Mouse (Mus musculus) forebrain, embryonic 14.5 days (tissue): Measurements from ENCODE around the gene Nmnat3. TPM values are rescaled to one million over a fixed set of nuclear protein-coding genes. Genes with fewer than 3 reads are reported as not detected.

Source experiments
- ATAC-seq: fragments of 200-750 bp; cut with Nextera tagmentation; 2 replicates; pipeline ENCODE4 v1.8.0; 2017; ENCODE audit warnings: mild to moderate bottlenecking, moderate library complexity
- DNase-seq: peaks from one replicate; pipeline ENCODE4 v3.0.0-alpha.2; 2015; ENCODE audit warnings: low spot score
- H3K27ac ChIP-seq: fragments of 300-500 bp; sonication (generic); 2 replicates; pipeline ENCODE4 v1.5.1; 2014; ENCODE audit warnings: low read depth, mild to moderate bottlenecking, control low read depth, low read length, moderate library complexity
- H3K27me3 ChIP-seq: fragments of 300-500 bp; sonication (generic); replicated peaks from 2 replicates; pipeline ENCODE4 v1.6.1; 2014; ENCODE audit warnings: low read length, control low read depth, mixed read lengths; ENCODE audit not compliant: control insufficient read depth, insufficient read depth
- H3K36me3 ChIP-seq: fragments of 300-500 bp; sonication (generic); 2 replicates; pipeline ENCODE4 v1.6.1; 2014; ENCODE audit warnings: low read length, control low read depth; ENCODE audit not compliant: control insufficient read depth, insufficient read depth
- H3K4me1 ChIP-seq: fragments of 300-500 bp; sonication (generic); 2 replicates; pipeline ENCODE4 v1.6.1; 2014; ENCODE audit warnings: antibody characterized with exemption, low read length, control low read depth; ENCODE audit not compliant: control insufficient read depth, insufficient read depth
- H3K4me2 ChIP-seq: fragments of 300-500 bp; sonication (generic); 2 replicates; pipeline ENCODE4 v1.6.1; 2014; ENCODE audit warnings: mild to moderate bottlenecking, control low read depth, low read length
- H3K4me3 ChIP-seq: fragments of 300-500 bp; sonication (generic); 2 replicates; pipeline ENCODE4 v1.5.1; 2014; ENCODE audit warnings: low read depth, low read length, control low read depth
- H3K9ac ChIP-seq: fragments of 300-500 bp; sonication (generic); 2 replicates; pipeline ENCODE4 v1.6.1; 2014; ENCODE audit warnings: mild to moderate bottlenecking, low read length, control low read depth, moderate library complexity
- H3K9me3 ChIP-seq: fragments of 300-500 bp; sonication (generic); replicated peaks from 2 replicates; pipeline ENCODE4 v1.6.1; 2016; ENCODE audit warnings: low read length, control low read depth, mixed read lengths; ENCODE audit not compliant: control insufficient read depth
- WGBS: fragments of 180-500 bp; shearing (Covaris S2); extraction: QIAGEN DNeasy Blood & Tissue Kit; methylation state at CpG from one replicate; pipeline ENCODE4 v1.1.7; 2014; 5-methylcytosine and 5-hydroxymethylcytosine counted together
- polyA plus RNA-seq: library from polyadenylated mRNA; unstranded; fragments of >200 nt; fragmentation: Nextera tagmentation; extraction: Ambion mirVana; gene quantifications from 2 replicates; pipeline ENCODE4 v1.2.1, GENCODE M21; 2014

The Nmnat3 gene
- polyA plus RNA-seq, 1 experiment from 2014 or later: 2.5 TPM

DNA sequence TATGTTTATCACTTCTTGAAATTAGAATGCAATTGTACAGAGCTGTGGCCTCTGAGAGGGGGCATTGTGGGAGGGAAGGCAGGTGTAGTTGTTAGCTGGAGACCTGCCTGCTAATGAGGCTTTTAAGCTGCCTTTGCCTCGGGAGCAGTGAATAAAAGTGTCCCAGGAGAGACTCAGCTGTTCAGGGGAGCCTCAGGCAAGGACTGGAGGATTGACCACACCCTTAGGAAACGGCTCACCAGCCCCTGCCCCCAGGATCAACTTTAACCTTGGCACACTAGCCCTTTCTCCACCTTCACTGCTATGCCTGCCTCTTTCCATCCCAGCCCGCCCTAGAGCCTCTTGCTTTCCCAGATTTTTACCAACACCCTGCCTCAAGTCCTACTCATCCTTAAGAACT, 31.6 kb downstream of the Nmnat3 start:
- Histone ChIP-seq H3K36me3 (no peaks in the 10 kb centered on the region), H3K9me3 (no peaks in the 10 kb centered on the region), H3K4me3 (no peak overlapping the region), H3K4me1 (0 out of 2 replicates have a peak, but pooled peaks cover 2% of the 10 kb centered on the region), H3K9ac (no peak overlapping the region), H3K4me2 (no peak overlapping the region), H3K27me3 (no peaks in the 10 kb centered on the region), H3K27ac (no peak overlapping the region)
- ATAC-seq (peak; percentile 29; the same call in 1 of the 2 replicates), DNase-seq (no peak)
- WGBS: 31% methylated on average over 3 of the region's 3 CpGs

DNA sequence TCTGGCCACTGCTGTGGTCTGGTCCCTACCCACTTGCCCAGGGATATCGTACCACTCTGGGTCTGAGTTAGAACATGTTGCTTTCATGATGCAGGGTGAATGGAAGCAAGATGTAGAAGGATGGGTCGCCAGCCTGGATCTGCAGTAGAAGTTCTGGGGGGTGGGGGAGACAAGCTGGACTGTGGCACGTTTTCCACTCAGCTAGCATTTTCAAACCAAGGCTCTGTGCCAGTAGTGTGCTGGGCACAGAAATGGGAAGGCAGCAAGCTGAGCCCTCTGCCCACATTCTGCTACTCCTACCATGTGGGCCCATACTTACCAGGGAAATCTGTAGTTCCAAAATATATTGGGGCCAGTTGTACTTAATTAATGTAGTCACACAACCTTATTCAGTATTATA, 33.5 kb downstream of the Nmnat3 start:
- no peak overlapping the region for H3K27ac ChIP-seq
- H3K27me3 ChIP-seq: no peaks in the 10 kb centered on the region
- no peak overlapping the region for H3K4me3 ChIP-seq
- no peak for DNase-seq
- no peak overlapping the region for H3K9ac ChIP-seq
- H3K36me3 ChIP-seq: no peaks in the 10 kb centered on the region
- no peaks in the 10 kb centered on the region for H3K9me3 ChIP-seq
- H3K4me2 ChIP-seq: no peak overlapping the region
- H3K4me1 ChIP-seq: 0 out of 2 replicates have a peak, but pooled peaks cover 2% of the 10 kb centered on the region
- WGBS: 86% methylated on average over 3 of the region's 3 CpGs
- ATAC-seq: no peak

DNA sequence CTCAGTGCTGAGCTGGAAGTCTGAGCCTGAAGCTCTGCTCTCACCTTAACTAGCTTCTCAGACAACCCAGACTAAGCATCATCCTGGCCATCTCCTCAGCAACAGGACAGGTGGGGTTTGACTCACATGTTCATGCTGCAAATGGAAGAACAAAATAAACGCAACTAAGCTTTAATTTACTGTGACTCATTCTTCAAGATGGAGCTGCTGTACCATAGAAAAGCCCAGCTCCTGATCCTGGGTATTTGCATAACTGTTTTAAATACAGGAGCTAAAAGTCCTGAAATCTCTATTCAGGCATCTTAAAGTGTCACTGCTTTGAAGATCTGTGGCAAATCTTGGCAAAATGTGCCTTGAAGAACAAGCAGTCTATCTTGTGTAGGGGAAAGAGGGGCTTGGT, 38.9 kb downstream of the Nmnat3 start:
- WGBS: 83% methylated on average over 1 of the region's 1 CpGs
- ATAC-seq (no peak), DNase-seq (no peak)

DNA sequence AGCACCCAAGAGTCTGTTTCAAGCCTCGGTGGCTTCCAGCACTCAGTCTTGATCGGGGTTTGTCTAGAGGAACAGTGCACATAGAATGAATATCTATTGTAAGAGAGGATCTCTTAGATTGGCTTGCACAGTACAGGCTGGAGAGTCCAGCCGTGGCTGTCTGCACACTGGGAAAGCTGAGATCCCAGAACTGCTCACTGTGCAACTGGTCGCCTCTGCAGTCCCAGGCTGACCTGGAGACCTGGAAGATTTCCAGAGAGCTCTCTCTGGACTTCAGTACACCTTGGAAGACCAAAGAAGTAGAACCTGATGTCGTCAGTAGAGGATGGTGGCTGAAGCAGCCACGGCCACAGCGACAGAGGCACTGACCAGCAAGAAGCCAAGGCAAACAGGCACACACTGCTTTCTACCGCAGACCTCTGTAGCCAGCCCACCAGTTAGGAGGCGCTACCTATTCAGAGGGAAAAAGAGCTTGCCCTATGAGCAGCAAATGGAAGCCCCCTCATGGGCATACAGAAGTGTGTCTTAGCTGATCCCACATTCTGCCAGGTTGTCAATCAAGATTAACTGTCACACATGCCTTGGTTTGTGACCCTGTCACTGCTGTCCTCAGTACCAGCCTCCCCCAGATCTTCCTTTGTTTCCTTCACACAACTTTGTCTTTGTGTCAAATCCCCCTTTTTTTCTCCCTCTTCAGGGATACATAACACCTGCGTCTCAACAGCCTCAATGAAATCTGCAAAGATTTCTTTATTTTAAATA, 41.4 kb downstream of the Nmnat3 start:
- Histone ChIP-seq H3K4me1 (peaks cover 7% of the 10 kb centered on the region), H3K27me3 (no peaks in the 10 kb centered on the region), H3K4me3 (no peak overlapping the region), H3K9ac (no peak overlapping the region), H3K36me3 (no peaks in the 10 kb centered on the region), H3K9me3 (no peaks in the 10 kb centered on the region), H3K27ac (no peak overlapping the region), H3K4me2 (no peak overlapping the region)
- peak; percentile 48; the same call in 1 of the 2 replicates for ATAC-seq
- WGBS: 50% methylated on average over 10 of the region's 10 CpGs
- DNase-seq: no peak

More for the DNA sequence above, 38.9 kb downstream of the Nmnat3 start:
- Histone ChIP-seq H3K27me3 (no peaks in the 10 kb centered on the region), H3K9me3 (no peaks in the 10 kb centered on the region), H3K27ac (no peak overlapping the region), H3K36me3 (no peaks in the 10 kb centered on the region), H3K4me3 (no peak overlapping the region), H3K4me2 (no peak overlapping the region), H3K9ac (no peak overlapping the region), H3K4me1 (peaks cover 7% of the 10 kb centered on the region)

DNA sequence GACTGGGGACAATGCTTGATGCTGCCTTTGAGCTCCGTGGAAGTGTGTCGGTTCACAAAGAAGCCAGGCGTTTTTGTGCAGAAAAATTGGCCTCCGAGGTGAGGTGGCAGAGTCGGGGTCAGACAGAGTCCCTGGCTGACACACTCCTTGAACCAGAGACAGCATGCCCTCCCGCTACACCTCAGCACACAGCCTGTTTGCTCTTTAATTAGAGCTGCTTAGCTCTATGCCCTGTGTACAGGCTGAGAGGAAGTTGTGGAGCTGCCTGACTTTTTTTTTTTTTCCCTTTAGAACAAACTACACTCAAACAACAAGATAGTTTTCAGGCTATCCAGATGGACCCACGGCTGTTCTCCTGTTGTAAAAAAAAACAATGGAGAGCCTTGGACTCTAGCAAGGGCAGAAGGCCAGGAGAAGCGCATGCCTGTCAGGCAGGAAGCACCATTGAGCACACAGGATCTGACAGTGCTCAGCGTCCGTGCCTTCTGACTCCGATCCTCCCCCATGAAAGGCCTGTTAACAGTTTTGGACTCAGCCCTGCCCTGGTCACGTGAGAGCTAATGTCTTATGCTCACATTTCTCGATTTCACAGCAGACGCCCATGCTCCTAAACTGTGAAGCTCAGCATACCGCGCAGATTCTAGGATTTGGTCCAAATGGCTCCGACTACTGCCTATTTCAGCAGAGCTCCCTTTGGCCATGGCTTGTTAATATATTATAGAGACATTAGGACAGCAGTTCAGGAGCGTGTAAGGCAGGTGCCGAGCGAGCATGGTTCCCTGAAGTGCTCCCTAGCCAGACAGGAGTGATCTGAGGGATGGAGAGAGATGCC, 42.3 kb downstream of the Nmnat3 start:
- no peaks in the 10 kb centered on the region for H3K36me3 ChIP-seq
- no peak overlapping the region for H3K4me2 ChIP-seq
- H3K4me1 ChIP-seq: peaks cover 7% of the 10 kb centered on the region
- no peak overlapping the region for H3K4me3 ChIP-seq
- ATAC-seq (peak; percentile 54; the same call in 1 of the 2 replicates), DNase-seq (peak; percentile 55)
- H3K9me3 ChIP-seq: no peaks in the 10 kb centered on the region
- no peaks in the 10 kb centered on the region for H3K27me3 ChIP-seq
- WGBS: 34% methylated on average over 20 of the region's 20 CpGs
- no peak overlapping the region for H3K27ac ChIP-seq
- H3K9ac ChIP-seq: peak overlapping the region; percentile 6; the same call in 1 of the 2 replicates

DNA sequence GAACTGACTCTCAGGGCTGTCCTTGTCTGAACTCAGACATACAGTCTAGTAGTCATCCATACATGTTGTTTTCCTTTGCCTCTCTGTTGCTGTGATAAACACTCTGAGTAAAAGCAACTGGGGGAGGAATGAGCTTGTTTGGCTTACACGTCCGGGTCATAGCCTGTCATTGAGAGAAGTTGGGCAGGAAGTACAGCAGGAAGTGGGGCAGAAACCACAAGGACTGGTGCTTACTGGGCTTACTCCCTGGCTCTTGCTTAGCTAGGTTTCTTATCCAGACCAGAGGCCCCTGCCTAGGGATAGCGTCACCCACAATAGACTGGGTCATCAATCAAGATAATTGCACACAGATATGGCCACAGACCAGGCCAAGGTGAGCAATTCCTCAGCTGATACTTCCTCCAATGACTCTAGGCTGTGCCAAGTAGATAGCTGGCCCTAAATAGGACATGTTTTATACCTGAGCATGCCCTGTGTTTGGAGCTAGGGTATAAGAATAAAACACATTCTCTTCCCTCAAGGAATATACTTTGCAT, 46.1 kb downstream of the Nmnat3 start:
- no peaks in the 10 kb centered on the region for H3K27me3 ChIP-seq
- no peak overlapping the region for H3K4me2 ChIP-seq
- H3K4me3 ChIP-seq: no peak overlapping the region
- H3K9me3 ChIP-seq: no peaks in the 10 kb centered on the region
- ATAC-seq (no peak), DNase-seq (no peak)
- H3K36me3 ChIP-seq: no peaks in the 10 kb centered on the region
- H3K27ac ChIP-seq: no peak overlapping the region
- H3K4me1 ChIP-seq: peaks cover 7% of the 10 kb centered on the region
- no peak overlapping the region for H3K9ac ChIP-seq
- 90% methylated on average over 3 of the region's 3 CpGs for WGBS

DNA sequence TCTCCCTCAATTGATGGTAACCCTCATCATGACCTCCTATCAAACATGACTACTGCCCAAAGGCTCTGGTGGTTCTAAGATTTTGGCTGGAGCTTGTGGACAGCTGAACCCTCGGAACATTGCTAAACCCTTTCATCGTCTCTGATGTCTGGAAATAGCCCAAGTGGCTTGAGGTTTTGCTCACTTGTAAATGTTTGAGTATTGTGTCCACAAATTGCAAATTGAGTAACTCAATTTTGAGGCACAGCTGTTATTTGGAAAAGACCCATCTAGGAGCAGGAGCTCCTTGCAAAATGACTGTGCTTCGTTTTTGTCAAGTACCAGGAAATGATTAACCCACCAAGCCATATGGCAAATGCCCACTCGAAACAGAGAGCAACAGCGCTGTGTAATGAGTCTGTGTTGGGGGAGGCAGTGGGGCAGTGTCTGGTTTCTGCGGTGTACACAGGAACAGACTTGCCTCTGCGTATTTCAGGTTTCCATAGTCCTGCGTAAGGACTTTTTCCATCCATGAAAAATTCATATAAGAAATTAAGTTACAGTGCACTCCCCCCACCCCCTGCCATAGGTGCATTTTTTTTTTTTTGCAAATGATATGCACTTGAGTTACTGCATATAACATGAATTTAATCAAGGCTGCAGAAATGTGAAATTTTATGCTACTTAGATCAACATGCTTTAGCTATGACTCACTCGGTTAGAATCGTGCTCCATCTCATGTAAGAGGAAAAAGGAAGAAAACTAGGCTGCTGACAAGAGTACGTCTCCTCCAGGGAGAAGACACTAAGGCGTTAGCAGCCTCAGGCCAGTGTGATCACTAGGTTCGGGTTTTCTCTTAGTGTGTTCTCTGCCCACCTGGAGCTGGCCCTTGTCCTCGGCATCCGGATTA, 50.9 kb downstream of the Nmnat3 start:
- H3K9me3 ChIP-seq: no peaks in the 10 kb centered on the region
- no peaks in the 10 kb centered on the region for H3K4me1 ChIP-seq
- no peak for ATAC-seq
- no peak overlapping the region for H3K4me3 ChIP-seq
- H3K9ac ChIP-seq: no peak overlapping the region
- H3K36me3 ChIP-seq: no peaks in the 10 kb centered on the region
- H3K27me3 ChIP-seq: no peaks in the 10 kb centered on the region
- no peak overlapping the region for H3K27ac ChIP-seq
- H3K4me2 ChIP-seq: no peak overlapping the region
- DNase-seq: no peak
- WGBS: 78% methylated on average over 15 of the region's 15 CpGs

DNA sequence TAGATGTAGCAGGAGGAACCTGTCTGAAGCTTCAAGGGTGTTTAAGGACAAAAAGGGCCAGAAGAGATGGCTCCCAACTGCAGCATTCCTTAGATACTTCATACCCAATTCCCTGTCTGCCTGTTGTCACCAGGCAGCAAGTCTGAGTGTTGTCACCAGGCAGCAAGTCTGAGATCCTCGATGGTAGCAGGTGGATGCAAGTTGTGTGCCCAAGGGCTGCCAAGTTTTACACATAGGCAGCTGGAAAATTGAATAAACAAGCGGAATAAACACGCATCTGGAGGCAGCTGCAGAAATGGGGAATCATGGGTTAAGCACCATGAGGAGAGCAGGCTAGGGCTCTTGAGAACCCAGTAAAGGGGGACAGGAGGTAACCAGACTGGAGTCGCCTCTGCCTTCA, 52.7 kb downstream of the Nmnat3 start:
- H3K27me3 ChIP-seq: no peaks in the 10 kb centered on the region
- H3K9ac ChIP-seq: no peak overlapping the region

More for the DNA sequence above, 52.7 kb downstream of the Nmnat3 start:
- Histone ChIP-seq H3K27ac (no peak overlapping the region), H3K4me1 (no peaks in the 10 kb centered on the region), H3K4me2 (no peak overlapping the region), H3K4me3 (no peak overlapping the region), H3K36me3 (no peaks in the 10 kb centered on the region), H3K9me3 (no peaks in the 10 kb centered on the region)
- DNase-seq: peak; percentile 30
- WGBS: 69% methylated on average over 4 of the region's 4 CpGs
- no peak for ATAC-seq
